Mouse (Mus musculus): ENCODE data around the gene Fev. TPM values are rescaled to one million over a fixed set of nuclear protein-coding genes. Genes with fewer than 3 reads are reported as not detected.

Fev gene
- total RNA-seq, 2 experiments from 2014 or later, result not detected

DNA sequence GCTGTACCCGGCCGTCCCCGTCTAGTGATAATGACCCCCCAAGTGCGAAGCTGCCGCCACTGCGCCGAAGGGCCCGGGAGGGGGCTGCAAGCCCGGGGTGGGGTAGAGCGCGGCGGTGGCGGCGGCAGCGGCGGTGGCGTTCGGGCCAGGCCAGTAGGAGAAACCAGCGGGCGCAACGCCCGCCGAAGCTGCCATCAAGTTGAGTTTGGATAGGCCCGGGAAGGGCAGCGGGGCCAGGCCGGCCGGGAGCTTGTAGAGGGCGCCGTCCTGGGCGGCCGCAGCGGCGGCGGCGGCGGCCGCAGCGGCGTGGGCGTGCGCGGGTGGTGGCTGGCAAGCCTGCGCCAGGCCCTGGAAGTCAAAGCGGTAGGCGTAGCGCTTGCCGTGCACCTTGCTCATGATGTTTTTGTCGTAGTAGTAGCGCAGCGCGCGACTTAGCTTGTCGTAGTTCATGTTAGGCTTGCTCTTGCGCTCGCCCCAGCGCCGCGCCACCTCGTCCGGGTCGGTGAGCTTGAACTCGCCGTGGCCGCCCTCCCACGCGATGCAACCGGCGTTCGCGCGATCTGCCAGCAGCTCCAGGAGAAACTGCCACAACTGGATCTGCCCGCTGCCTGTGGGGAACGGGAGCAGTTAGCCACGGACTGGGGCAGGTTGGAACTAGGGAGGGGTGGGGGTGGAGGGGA lies 3.0 kb downstream of the Fev start:
- intact Hi-C loops (cut with DNase I; ENCODE audit: low total_unique reads), result no loop called here

GRCm38 (mm10) chr1:74880785-74881360 lies 4.3 kb downstream of the Fev start:
- DNase-seq, result peak; percentile 63
- intact Hi-C loops (cut with DNase I; ENCODE audit: low total_unique reads), result no loop called here

More for the DNA sequence above, 3.0 kb downstream of the Fev start:
- no peak for DNase-seq

DNA sequence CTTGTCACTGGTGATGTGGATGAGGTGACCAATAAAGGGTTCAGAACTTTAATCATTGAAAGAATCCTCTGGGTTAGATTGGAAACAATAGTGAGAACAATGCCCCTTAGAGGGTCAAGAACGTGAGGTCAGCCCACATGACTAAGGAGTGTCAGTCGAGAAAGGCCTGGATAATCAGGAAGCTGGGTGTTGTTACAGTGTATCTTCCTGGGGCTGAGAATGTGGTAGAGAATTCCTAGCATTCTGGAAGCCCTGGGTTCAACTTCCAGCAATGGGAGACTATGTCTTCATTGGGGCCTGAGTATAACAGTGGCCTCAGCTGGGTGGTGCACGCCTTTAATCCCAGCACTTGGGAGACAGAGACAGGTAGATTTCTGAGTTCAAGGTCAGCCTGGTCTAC lies 8.0 kb downstream of the Fev start:
- intact Hi-C loops (cut with DNase I; ENCODE audit: low total_unique reads), result no loop called here

GRCm38 (mm10) chr1:74872218-74872617 lies 13.0 kb downstream of the Fev start:
- intact Hi-C loops (cut with DNase I; ENCODE audit: low total_unique reads), result no loop called here
- DNase-seq, result no peak

More for the DNA sequence above, 8.0 kb downstream of the Fev start:
- no peak for DNase-seq

- no peak for DNase-seq
- intact Hi-C loops (cut with DNase I; ENCODE audit: low total_unique reads), result no loop called here
These were observed 23.4 kb downstream of the Fev start for GRCm38 (mm10) chr1:74861783-74862182.

- intact Hi-C loops (cut with DNase I; ENCODE audit: low total_unique reads), result no loop called here
- DNase-seq, result no peak
These were observed 25.8 kb downstream of the Fev start for GRCm38 (mm10) chr1:74859223-74859984.

DNA sequence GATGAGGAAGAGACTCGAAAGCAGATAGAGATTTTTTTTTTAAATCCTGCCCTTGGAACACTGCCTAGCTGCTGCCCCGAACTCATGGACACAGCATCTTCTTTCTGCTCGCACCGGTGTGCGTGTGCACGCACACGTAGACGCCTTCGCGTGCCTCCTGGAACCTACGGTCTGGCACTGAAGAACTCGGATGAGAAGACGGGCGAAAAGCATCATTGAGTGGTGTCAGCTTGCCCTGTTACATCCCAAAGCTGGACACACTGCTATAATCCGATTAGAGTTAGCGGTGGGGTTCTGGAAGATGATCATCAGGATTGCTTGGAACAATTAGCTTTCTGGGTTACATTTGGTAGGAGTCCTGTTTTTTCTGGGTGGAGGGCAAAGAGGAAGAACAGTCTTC lies 26.4 kb downstream of the Fev start:
- intact Hi-C loops (cut with DNase I; ENCODE audit: low total_unique reads), result no loop called here

DNA sequence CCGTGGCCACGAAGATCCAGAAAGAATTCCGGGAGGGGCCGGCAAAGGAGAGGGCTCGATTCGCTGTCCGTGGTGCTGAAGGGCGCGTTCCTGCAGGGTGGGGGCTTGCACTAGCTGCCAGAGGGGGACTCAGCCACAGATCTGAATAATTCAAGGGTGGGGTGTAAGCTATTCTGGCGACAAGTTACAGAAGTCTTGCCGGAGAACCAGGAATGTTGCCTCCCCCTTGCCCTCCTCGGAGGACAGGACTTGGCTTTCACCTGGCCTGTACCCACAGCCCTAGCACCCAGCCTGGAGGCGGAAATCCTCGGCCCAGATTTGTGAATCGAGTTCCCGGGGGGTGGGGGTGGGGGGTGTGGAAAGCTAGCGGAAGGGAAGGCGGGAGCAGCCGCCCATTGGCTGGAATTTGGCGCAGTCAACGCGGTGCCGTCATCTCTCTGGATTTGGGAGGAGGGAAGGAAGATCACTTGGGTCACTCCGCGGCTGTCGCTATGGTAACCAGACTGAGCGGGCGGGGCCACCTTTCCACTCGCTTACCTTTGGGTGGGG lies 27.0 kb downstream of the Fev start:
- peak; percentile 72 for DNase-seq
- intact Hi-C loops (cut with DNase I; ENCODE audit: low total_unique reads), result no loop called here

More for the DNA sequence above, 26.4 kb downstream of the Fev start:
- DNase-seq, result no peak

GRCm38 (mm10) chr1:74857677-74858076 lies 27.5 kb downstream of the Fev start:
- no peak for DNase-seq
- intact Hi-C loops (cut with DNase I; ENCODE audit: low total_unique reads), result no loop called here

DNA sequence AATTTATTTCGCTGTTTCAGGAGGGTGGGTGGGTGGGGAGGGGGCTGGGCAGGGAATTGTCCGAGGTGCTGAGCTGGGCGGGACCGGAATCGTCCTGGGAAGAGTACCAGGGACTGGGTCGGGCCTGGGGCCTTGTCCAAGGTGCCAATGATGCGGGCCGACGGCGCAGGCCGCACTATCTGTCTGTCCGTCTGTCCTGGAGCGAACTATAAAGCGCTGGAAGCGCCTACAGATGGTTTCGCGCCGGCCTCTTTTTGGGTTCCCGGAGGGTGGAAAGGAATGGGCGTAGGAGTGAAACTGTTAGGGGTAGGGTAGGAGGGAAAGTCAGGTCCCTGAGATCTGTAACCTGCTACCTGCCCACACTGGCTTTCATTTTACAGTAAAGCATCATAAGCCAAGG lies 28.0 kb downstream of the Fev start:
- intact Hi-C loops (cut with DNase I; ENCODE audit: low total_unique reads), result no loop called here
- DNase-seq, result no peak

- intact Hi-C loops (cut with DNase I; ENCODE audit: low total_unique reads), result no loop called here
- no peak for DNase-seq
These were observed 28.4 kb downstream of the Fev start for GRCm38 (mm10) chr1:74856791-74857190.

- intact Hi-C loops (cut with DNase I; ENCODE audit: low total_unique reads), result no loop called here
- DNase-seq, result no peak
These were observed 28.8 kb downstream of the Fev start for GRCm38 (mm10) chr1:74856439-74856720.

DNA sequence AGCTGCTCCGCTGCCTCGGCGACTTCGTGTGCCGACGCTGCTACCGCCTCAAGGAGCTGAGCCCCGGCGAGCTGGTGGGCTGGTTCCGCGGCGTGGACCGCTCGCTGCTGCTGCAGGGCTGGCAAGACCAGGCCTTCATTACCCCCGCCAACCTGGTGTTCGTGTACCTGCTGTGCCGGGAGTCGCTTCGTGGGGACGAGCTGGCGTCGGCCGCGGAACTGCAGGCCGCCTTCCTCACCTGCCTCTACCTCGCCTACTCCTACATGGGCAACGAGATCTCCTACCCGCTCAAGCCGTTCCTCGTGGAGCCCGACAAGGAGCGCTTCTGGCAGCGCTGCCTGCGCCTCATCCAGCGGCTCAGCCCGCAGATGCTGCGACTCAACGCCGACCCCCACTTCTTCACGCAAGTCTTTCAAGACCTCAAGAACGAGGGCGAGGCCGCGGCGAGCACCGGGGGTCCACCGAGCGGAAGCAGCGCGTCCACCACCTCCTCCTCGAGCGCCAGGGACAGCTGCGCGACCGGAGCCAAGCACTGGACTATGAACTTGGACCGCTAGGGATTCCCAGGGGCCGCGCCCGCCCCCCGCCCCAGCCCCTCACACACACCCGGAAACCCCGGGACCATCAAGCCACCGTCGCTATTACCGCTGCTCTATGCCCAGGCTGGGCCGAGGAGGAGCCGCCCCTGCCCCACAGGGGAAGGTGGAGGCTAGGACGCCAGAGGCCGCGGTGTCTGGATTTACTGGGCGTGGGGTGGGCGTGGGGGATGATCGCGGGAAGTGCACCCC lies 29.4 kb downstream of the Fev start:
- intact Hi-C loops (cut with DNase I; ENCODE audit: low total_unique reads), result no loop called here
- no peak for DNase-seq

- DNase-seq, result no peak
- intact Hi-C loops (cut with DNase I; ENCODE audit: low total_unique reads), result no loop called here
These were observed 30.1 kb downstream of the Fev start for GRCm38 (mm10) chr1:74855156-74855555.

DNA sequence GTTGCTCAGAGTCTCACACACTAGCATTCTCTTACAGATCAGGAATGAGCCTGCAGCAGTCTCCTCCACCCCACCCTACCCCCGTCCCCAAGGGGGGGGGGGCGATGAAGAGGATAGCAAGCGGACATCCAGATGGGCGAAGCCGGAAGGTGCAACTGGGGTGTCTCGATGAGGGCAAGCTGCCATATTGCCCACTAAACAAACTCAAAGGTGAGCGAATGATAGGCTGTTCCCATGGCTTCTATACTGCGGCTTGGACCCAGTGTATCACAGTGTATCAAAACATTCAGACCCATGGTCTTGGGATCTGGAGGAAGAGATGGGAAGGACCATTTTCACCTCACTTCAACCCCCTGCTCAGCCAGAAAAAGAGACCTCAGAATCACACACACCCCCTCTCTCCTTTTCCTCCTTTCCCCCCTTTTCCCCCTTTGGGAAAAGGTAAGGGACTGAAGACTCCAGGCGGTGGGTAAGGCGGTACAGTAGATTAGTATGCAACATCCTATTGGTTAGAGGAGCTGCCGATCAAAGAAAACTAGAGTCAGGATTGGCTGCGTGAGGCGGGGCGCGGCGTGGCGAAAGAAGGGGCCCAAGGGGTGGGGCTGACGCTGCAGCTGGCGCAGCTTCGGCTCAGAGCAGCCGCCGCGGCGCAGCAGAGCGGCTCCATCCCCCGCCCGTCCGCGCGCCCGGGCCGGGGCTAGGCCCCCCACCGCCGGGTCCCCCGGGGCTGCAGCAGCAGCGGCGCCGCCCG lies 30.7 kb downstream of the Fev start, which contains the start of gene Cdk5r2:
Cdk5r2 (plus strand) TSS at position 629 of the 751 bp plus-strand sequence.
- intact Hi-C loops (cut with DNase I; ENCODE audit: low total_unique reads), result no loop called here
- peak; percentile 84 for DNase-seq

DNA sequence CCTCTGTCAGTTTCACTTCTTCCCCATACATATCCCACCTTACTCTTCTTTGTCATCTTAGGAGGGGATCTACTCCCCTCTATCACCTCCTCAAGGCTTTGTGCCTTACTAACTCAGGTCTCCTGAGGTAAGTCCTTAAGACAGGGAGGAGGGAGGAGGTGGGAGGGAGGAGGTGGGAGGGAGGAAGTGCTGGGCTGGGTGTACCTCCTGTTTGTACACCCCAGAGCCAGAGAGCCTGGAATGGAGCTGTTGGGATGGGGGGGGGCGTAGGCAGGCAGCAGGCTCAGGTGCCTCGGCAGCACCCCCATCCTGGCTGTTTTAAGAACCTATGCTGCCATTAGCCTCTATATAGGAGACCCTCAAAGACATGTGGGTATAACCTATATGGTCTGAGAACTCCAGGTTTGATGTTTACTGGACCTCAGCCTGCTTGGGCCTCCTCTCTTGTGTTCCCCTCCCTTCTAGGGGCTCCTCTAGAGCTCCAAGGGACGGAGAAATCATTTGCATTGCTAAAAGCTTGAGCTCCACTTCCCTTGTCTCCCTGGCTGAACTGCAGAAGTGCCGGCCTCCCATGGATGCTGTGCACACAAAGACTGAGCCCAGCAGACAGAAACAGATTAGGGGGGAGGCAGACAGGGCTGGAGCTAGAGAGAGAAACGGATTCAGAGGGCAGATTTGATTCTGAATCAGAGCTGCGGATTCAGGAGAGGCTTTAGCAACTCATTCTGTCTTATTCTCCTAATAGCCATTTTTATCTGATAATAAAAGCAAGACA lies 34.0 kb downstream of the Fev start:
- intact Hi-C loops (cut with DNase I; ENCODE audit: low total_unique reads), result no loop called here
- DNase-seq, result no peak

DNA sequence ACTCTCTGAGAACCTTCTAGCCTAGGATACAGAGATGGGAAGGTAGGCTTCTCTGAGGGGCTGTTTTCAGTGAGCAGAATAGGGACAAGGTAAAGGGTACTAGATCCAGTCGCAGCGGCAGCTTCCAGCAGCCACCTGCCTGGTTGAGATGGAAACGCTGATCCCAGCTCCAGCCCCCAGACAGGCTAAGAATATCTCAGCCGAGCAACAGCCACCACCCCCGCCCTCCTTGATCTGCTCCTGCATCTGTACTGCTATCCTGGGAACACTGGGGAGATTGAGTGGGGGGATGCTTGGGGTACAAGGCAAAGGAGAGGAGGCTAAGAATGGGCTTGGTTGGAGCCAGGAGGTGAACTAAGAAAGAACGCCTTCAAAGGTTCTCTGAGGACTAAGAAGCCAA lies 35.0 kb downstream of the Fev start:
- DNase-seq, result no peak
- intact Hi-C loops (cut with DNase I; ENCODE audit: low total_unique reads), result no loop called here

GRCm38 (mm10) chr1:74848946-74849345 lies 36.3 kb downstream of the Fev start:
- intact Hi-C loops (cut with DNase I; ENCODE audit: low total_unique reads), result no loop called here
- DNase-seq, result no peak

Measured in gastrocnemius, postnatal 14 days (tissue).